Mouse (Mus musculus): Measurements from ENCODE around the gene Cacnb1. TPM values are rescaled to one million over a fixed set of nuclear protein-coding genes. Genes with fewer than 3 reads are reported as not detected.
A peak's percentile ranks its signal among the peaks of the same experiment; 100 is the strongest.

Cacnb1 gene
- 114 and 117 TPM in 2 replicates for polyA plus RNA-seq (2012; rRNA removed)

DNA sequence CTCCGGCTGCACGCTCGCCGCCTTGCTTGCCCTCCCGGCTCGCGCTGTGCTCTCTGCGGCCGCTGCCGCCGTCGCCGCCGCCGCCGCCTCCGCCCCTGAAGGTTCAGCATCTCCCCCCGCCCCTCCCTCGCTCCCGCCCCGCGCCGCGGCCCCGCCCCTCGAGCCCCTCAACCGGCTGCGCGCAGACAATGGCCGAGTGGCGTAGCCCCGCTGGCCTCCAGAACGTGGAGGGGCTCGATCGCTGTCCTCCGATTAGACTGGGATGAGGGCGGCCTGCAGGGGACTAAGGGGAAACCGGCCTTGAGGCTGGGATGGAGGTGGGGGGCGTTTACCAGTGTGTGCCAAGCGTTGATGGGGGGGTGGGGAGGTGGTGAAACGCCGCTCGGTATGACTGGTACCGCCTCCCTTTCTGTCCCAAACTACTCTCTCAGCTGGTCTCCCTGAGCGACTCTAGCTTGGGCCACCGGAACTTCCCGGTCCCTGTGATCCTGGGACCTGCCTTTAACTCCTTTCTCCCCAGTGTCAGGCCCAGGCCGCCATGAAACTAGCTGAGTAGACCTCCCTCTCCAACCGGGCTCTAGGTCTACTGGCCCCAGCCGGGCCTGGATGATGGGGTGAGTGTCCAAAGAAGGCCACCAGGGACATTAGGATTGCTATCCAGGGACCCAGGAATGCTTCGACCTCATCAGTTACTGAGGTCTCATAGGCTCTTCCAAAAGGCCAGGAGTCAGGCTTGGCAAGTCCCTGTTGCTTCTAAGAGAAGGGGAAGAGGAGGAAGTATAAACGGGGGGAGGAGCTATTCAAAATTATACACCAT lies at the start of gene Cacnb1:
Cacnb1 (minus strand) TSS at position 480 of the 817 bp plus-strand sequence.
- peak within 1 kb of the TSS; percentile 97 for H3K27ac ChIP-seq (ENCODE audit: insufficient read depth, low read length)
- peak within 1 kb of the TSS; percentile 97 for H3K4me3 ChIP-seq (ENCODE audit: insufficient read depth, low read length)
- H3K4me1 ChIP-seq (ENCODE audit: control insufficient read depth, insufficient read depth, low read length) = peaks cover 7% of the 10 kb centered on the region; the same call in 1 of the 2 replicates
- TF ChIP-seq CTCF (IDR thresholded peaks at IDR 0.05; ENCODE audit: extremely low read depth, insufficient read depth, low read length) (no peak), POLR2A (IDR thresholded peaks at IDR 0.05; ENCODE audit: extremely low read depth, insufficient read depth, low read length) (peak; percentile 38; the same call in 1 of the 2 replicates)

- peaks cover 1% of the 10 kb centered on the region; the same call in 1 of the 2 replicates for H3K4me1 ChIP-seq (ENCODE audit: control insufficient read depth, insufficient read depth, low read length)
Measured at GRCm38 (mm10) chr11:98067255-98067654, 44.4 kb upstream of the Cacnb1 start.

GRCm38 (mm10) chr11:98066201-98066600 lies 43.4 kb upstream of the Cacnb1 start:
- H3K4me1 ChIP-seq (ENCODE audit: control insufficient read depth, insufficient read depth, low read length) = peaks cover 2% of the 10 kb centered on the region; the same call in 1 of the 2 replicates
- H3K27ac ChIP-seq (ENCODE audit: insufficient read depth, low read length) = no peak overlapping the region
- TF ChIP-seq POLR2A (IDR thresholded peaks at IDR 0.05; ENCODE audit: extremely low read depth, insufficient read depth, low read length) (no peak), CTCF (IDR thresholded peaks at IDR 0.05; ENCODE audit: extremely low read depth, insufficient read depth, low read length) (no peak)
- no peak overlapping the region for H3K4me3 ChIP-seq (ENCODE audit: insufficient read depth, low read length)

More at GRCm38 (mm10) chr11:98067255-98067654, 44.4 kb upstream of the Cacnb1 start:
- no peak for TF ChIP-seq POLR2A (IDR thresholded peaks at IDR 0.05; ENCODE audit: extremely low read depth, insufficient read depth, low read length)
- TF ChIP-seq CTCF (IDR thresholded peaks at IDR 0.05; ENCODE audit: extremely low read depth, insufficient read depth, low read length) = no peak
- Histone ChIP-seq H3K27ac (ENCODE audit: insufficient read depth, low read length) (no peak overlapping the region), H3K4me3 (ENCODE audit: insufficient read depth, low read length) (no peak overlapping the region)

GRCm38 (mm10) chr11:98061904-98062562 lies 39.2 kb upstream of the Cacnb1 start:
- Histone ChIP-seq H3K4me1 (ENCODE audit: control insufficient read depth, insufficient read depth, low read length) (peaks cover 12% of the 10 kb centered on the region), H3K4me3 (ENCODE audit: insufficient read depth, low read length) (no peak overlapping the region), H3K27ac (ENCODE audit: insufficient read depth, low read length) (no peak overlapping the region)
- no peak for TF ChIP-seq CTCF (IDR thresholded peaks at IDR 0.05; ENCODE audit: extremely low read depth, insufficient read depth, low read length)
- TF ChIP-seq POLR2A (IDR thresholded peaks at IDR 0.05; ENCODE audit: extremely low read depth, insufficient read depth, low read length) = no peak

GRCm38 (mm10) chr11:98061441-98061840 lies 38.6 kb upstream of the Cacnb1 start:
- Histone ChIP-seq H3K4me3 (ENCODE audit: insufficient read depth, low read length) (no peak overlapping the region), H3K4me1 (ENCODE audit: control insufficient read depth, insufficient read depth, low read length) (peaks cover 12% of the 10 kb centered on the region), H3K27ac (ENCODE audit: insufficient read depth, low read length) (no peak overlapping the region)
- TF ChIP-seq CTCF (IDR thresholded peaks at IDR 0.05; ENCODE audit: extremely low read depth, insufficient read depth, low read length) = no peak
- no peak for TF ChIP-seq POLR2A (IDR thresholded peaks at IDR 0.05; ENCODE audit: extremely low read depth, insufficient read depth, low read length)

GRCm38 (mm10) chr11:98060104-98060692 lies 37.4 kb upstream of the Cacnb1 start:
- peaks cover 12% of the 10 kb centered on the region for H3K4me1 ChIP-seq (ENCODE audit: control insufficient read depth, insufficient read depth, low read length)
- peak overlapping the region; percentile 81 for H3K27ac ChIP-seq (ENCODE audit: insufficient read depth, low read length)
- TF ChIP-seq CTCF (IDR thresholded peaks at IDR 0.05; ENCODE audit: extremely low read depth, insufficient read depth, low read length) (no peak), POLR2A (IDR thresholded peaks at IDR 0.05; ENCODE audit: extremely low read depth, insufficient read depth, low read length) (peak; percentile 28; the same call in 1 of the 2 replicates)
- H3K4me3 ChIP-seq (ENCODE audit: insufficient read depth, low read length) = no peak overlapping the region

DNA sequence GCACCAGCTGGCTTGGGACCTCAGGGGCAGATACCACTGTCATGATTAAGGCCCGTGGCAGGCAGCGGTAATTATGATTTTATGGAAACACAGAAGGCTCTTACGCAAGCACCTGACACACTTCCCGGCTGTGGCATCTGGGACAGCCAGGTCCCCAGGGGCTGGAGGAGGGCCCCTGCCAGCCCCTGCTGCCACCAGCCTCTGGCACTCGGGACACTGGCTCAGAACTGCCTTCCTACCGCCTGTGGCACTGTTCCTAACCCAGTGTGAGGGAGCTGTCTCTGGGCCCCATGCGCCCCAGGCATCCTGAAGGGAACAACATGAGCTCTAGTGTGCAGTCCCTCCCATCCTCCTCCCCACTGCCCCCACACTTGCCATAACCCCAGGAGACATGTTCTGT lies 36.8 kb upstream of the Cacnb1 start:
- no peak overlapping the region for H3K4me3 ChIP-seq (ENCODE audit: insufficient read depth, low read length)
- peaks cover 12% of the 10 kb centered on the region for H3K4me1 ChIP-seq (ENCODE audit: control insufficient read depth, insufficient read depth, low read length)
- TF ChIP-seq CTCF (IDR thresholded peaks at IDR 0.05; ENCODE audit: extremely low read depth, insufficient read depth, low read length) = no peak
- no peak for TF ChIP-seq POLR2A (IDR thresholded peaks at IDR 0.05; ENCODE audit: extremely low read depth, insufficient read depth, low read length)
- H3K27ac ChIP-seq (ENCODE audit: insufficient read depth, low read length) = peak overlapping the region; percentile 81

GRCm38 (mm10) chr11:98057998-98058397 lies 35.2 kb upstream of the Cacnb1 start:
- H3K4me1 ChIP-seq (ENCODE audit: control insufficient read depth, insufficient read depth, low read length) = peaks cover 12% of the 10 kb centered on the region
- TF ChIP-seq CTCF (IDR thresholded peaks at IDR 0.05; ENCODE audit: extremely low read depth, insufficient read depth, low read length) (no peak), POLR2A (IDR thresholded peaks at IDR 0.05; ENCODE audit: extremely low read depth, insufficient read depth, low read length) (no peak)
- no peak overlapping the region for H3K27ac ChIP-seq (ENCODE audit: insufficient read depth, low read length)
- H3K4me3 ChIP-seq (ENCODE audit: insufficient read depth, low read length) = no peak overlapping the region

DNA sequence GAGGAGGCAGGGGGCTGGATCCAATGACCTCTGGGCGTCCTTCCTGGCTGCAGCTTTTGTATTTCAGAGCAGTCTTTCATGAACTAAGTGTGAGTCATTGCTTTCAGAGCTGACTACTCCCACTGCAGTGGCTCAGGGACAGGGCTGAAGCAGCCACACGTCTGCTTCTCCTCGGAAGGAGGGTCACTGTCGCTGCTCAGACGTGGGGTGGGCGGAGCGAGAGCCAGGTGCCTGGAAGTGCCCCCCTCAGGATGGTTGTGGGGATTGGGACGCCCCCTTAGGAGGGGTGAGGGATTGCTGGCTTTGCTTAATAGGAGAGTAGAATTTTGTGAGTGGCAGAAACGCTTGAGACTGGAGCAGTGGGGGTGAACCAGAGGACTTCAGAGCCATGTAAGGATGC lies 34.6 kb upstream of the Cacnb1 start:
- H3K4me1 ChIP-seq (ENCODE audit: control insufficient read depth, insufficient read depth, low read length) = peaks cover 12% of the 10 kb centered on the region
- TF ChIP-seq CTCF (IDR thresholded peaks at IDR 0.05; ENCODE audit: extremely low read depth, insufficient read depth, low read length) (no peak), POLR2A (IDR thresholded peaks at IDR 0.05; ENCODE audit: extremely low read depth, insufficient read depth, low read length) (no peak; the same call in 1 of the 2 replicates)
- H3K4me3 ChIP-seq (ENCODE audit: insufficient read depth, low read length) = no peak overlapping the region
- H3K27ac ChIP-seq (ENCODE audit: insufficient read depth, low read length) = peak overlapping the region; percentile 83

All from cortical plate, adult 2 months (tissue).